Mouse (Mus musculus) cerebellum, adult 11-12 months (tissue): Measurements from ENCODE around the gene Prkcg.

Source experiments
- DNase-seq: peaks from one replicate; pipeline ENCODE4 v3.0.0; 2022

The Prkcg gene

DNA sequence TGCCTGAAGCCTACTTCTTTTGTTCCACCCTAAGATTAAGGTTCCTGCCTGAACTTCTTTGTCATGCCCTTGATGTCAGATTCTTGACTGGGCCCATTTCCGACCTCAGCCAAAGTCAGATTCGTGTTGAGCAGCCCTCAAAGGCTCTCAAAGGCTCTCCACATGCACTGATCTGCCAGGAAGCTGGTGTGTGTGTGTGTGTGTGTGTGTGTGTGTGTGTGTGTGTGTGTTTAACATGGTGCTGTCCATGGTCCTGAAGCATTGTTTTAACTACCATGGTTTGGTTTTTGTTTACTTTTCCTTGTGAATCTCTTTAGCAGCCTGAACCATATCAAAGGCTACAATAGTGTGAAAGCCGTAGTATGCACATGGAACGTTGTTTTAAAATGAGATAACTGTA is 39.0 kb downstream of the Prkcg start:
- DNase-seq = no peak

DNA sequence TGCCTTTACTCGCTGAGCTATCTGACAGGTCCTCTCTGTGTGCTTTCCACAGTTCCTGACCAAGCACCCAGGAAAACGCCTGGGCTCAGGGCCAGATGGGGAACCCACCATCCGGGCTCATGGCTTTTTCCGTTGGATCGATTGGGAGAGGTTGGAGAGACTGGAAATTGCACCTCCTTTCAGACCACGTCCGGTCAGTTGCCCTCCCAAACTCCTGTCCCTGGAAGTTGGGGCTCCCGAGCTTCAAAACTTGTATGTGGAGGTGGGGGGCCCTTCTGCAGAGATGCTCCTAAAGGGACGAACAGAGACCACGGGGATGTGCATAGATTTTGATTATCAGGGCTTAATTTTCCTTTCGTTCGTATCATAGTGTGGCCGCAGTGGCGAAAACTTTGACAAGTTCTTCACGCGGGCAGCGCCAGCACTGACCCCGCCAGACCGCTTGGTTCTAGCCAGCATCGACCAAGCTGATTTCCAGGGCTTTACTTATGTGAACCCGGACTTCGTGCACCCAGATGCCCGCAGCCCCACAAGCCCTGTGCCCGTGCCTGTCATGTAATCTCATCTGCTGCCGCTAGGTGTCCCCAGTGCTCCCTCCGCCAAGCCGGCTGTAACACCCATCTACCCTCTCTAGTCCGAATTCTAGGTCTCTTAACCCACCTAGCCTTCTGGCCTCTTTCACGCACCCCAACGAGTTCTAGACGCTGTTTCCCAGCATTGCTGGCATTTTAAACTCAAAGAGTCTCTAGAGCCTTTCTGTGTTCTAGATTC is 41.0 kb downstream of the Prkcg start:
- peak; percentile 82 for DNase-seq

DNA sequence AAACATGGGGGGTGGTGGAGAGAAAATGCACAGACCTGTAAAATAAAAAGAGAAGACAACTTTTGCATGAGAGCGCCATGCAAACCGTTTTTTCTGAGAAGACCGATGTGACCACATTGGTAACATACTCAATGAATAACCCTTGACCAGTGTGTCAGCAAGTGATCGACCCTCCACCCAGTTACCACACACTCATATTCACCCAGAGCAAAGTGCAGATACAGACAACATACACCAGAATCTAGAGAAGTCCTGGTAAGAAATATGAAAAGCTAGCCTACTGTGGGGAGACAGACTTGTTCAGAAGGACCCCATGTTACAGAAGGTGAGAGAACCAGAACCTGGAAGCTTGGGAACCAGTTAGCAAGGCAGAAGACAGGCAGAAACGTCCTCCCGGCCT is 42.2 kb downstream of the Prkcg start:
- DNase-seq = no peak

DNA sequence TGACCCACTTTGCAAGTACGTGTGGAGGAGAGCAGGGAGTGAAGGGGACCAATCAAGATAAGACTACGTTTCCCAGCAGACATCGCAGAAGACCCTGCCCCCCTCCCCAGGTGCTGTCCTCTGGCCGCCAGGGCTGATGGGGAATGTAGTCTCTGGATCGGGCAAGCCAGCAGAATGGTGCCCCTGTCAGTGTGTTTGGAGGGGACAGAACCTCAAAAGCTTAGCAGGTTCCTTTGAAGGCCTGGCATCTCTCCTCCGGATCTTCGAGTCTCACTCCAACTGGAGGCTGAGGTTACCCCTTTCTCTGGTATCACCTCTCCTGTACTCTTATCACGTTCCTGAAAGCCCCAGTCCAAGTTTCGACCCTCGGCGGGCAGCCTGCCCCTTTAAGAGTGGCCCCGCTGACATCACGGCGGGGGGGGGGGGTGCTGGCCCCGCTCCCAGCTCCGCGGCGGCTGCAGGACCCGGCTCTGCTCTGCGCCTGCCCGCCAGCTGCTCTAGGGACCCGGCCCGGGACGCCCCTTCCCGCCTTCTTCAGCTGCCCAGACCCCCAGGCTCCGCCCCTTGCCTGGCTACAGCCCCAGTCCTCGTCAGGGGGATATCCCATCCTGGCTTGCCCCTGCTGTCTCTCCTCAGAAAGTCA is 42.7 kb downstream of the Prkcg start:
- DNase-seq = peak; percentile 89

DNA sequence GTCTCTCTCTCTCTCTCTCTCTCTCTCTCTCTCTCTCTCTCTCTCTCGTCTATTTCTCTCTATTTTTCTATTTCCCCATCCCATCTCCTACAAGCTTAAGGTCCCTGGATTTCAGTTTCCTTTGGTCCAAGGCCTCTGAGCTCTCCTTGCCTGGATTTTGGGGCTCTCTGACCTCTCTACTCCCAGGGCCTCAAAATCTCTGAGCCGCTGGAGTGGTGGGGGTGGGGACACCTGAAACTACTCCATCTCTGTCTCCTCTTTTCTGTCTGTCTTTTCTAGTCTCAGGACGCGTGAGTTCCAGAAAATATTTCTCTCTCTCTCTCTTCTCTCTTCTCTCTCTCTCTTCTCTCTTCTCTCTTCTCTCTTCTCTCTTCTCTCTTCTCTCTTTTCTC is 43.2 kb downstream of the Prkcg start:
- DNase-seq = no peak

DNA sequence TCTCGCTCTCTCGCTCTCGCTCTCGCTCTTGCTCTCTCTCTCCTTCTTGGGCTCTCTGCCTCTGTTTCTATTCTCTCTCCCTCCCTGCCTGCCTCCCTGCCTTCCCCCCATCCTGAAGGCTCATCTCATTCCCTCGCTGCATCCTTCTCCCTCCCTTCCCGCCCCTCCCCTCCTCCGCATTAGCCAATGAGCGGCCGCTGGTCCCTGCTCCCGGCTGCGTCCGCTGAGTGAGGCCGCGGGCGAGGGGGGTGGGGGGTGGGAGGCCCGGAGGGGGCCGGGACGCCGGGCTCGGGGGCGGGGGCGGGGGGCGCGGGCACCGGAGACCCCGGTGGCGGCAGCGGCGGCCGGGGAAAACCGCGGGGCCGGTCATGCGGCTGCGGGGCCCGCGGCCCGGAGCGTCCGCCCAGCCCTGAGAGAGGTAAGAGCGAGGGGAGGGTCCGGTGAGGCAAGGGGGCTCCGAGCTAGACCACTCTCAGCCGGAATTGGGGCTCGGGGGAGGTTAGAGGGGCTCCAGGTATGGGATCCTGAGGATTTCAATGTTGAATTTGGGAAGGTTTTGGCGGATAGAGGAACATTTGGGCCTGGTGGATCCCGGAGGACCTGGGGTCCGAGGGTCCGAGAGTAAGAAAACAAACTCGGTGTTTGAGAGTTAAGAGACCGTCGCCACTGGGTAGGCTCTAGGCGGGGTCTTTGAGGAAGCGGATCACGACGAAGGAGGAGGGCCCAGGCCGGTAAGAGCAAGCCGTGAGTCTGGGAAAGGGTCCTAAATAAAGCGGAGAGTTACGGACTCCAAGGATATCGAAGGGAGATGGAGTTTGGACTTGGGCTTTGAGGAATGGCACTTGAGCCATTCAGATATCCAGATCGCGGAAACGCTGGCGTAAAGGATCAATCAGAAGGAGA is 43.9 kb downstream of the Prkcg start, which contains the start of gene Cacng7:
Gene Cacng7 (plus strand): TSS at position 337 of the 903 bp plus-strand sequence.
- peak; percentile 78 for DNase-seq

DNA sequence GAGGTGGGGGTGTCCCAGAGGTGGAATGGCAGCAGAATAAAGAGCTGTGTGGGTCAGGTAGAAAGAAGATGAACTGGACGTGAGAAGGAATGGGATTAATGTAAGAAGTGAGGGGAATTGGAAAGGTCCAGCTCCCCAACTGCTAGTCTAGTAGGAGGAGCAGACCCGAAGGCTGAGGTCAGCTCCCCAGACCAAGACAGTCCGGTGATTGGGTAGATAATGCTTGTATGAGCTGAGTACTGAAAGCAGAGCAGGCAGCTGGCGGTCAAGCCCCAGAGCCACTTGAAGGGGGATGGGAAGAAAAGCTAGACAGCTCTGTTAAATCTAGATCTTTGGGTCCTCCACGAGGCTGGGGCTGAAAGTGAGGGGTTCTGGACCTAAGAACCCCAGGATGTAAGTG is 44.6 kb downstream of the Prkcg start:
- DNase-seq = peak; percentile 60

DNA sequence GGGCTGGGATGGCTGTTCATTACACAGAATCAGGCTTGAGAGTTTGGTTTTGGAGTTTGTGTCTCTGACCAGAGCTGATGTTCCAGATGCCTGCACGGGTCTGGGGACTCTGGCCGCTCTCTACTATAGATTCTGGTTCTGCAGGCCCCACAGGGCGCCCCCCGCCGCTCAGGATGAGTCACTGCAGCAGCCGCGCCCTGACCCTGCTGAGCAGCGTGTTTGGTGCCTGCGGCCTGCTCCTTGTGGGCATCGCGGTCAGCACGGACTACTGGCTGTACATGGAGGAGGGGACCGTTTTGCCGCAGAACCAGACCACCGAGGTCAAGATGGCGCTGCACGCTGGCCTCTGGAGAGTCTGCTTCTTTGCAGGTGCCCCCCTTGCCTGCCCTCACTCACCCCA is 47.4 kb downstream of the Prkcg start:
- peak; percentile 31 for DNase-seq

DNA sequence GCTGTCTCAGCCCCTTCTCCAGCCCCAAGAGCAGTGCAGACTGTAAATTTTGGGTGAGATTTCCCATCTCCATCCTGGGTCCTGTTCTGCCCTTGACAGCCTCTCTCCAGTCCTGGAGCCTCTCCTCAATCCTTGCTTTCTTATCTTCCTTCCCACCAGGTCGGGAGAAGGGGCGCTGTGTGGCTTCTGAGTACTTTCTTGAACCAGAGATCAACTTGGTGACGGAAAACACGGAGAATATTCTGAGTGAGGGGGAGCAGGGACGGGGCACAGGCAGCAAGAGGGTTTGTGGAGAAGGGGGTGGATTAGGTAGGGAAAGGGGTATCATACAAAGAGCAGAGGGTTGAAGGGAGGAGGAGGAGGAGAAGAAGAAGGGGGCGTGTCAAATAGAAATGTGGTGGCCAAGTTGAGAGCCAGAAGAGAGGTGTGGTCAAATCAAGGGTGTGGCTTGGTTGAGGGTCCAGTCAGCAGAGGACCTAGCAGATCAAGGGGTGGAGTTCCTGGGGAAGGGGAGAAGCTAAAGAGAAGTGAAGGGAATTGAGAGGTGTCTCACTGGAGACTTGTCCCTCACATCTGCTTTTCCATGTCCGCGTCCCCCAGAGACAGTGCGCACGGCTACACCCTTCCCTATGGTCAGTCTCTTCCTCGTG is 49.4 kb downstream of the Prkcg start:
- no peak for DNase-seq

DNA sequence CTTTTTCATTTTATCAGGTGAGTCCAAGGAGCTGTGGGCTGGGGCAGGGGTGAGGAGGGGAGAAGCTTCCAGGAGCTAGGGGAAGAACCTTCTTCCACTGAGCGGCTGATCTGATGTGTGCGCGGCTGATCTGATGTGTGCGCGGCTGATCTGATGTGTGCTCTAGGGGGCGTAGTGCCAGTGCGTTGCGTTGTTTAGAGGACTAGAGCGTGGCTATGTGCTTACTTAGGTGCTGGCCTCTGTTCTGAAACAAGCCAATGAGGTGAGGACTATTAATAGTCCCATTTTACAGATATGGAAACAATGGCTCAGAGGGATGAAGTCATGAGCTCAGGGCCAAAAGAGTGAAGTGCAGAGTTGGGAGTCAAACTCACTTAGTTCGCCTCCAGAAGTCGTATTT is 50.0 kb downstream of the Prkcg start:
- DNase-seq = no peak

DNA sequence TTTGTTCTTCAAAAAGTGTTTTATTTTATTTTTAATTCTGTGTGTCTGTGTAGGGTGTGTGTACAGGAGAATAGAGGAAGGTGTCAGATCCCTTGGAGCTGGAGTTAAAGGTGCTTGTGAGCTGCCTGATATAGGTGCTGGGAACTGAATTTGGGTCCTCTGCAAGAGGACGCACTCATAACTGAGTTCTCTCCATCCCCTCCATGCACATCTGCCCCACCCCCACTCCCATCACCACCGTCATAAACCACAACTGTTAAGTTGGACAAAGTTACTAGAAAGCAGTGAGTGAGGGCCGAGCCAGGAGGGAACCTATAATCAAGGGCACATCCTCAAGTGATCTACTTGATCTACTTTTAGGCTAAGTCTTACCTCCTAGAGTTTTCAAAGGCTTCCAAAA is 54.9 kb downstream of the Prkcg start:
- DNase-seq = no peak

DNA sequence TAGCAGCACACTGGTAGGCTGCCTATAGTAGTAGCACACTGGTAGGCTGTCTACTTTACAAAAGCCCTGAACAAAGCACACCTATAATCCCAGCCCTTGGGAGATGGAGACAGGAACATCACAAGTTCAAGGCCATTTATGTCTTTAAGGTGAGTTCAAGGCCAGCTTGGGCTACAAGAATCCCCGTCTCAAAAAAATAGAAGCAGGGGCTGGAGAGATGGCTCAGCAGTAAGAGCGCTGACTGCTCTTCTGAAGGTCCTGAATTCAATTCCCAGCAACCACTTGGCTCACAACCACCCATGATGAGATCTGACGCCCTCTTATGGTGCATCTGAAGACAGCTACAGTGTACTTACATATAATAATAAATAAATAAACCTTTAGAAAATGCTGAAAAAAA is 56.3 kb downstream of the Prkcg start:
- DNase-seq = no peak

DNA sequence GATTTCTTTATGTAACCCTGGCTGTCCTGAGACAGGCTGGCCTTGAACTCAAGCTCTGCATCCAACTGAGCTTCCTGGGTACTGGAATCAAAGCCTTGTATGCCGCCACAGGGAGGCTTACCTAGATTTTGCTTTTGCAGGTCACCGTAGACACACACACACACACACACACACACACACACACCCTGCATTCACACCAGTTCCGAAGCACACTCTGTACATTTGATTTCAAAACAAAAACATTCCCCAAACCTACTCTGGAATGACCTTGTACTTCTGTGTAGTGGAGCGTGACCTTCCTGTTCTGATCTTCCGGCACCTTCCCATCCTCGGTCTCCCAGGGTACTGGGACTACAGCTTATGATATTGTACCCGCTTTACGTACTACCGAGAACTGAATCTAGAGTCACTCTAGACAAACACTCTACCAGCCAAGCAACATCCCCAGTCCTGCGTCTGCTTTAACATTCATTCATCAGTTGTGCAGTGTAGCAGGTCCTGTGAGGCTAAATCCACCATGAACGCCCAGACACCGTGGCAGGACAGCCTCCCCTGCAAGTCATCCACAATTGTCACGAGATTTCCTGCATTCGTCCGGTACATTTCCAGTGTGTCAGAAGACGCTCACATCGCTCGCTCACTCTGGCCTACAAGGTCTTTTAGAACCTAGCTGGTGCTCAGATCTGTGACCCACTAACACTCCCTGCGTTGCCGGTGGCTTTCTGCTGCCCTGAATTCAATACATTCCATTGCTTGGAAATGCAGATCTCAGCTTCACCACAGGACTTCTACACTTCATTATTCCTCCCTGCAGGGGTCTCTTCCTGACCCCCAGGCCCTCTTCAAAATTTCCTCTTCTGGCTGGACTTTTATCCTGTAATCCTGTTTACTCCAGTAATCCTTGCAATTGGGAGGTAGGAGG is 58.6 kb downstream of the Prkcg start:
- no peak for DNase-seq

DNA sequence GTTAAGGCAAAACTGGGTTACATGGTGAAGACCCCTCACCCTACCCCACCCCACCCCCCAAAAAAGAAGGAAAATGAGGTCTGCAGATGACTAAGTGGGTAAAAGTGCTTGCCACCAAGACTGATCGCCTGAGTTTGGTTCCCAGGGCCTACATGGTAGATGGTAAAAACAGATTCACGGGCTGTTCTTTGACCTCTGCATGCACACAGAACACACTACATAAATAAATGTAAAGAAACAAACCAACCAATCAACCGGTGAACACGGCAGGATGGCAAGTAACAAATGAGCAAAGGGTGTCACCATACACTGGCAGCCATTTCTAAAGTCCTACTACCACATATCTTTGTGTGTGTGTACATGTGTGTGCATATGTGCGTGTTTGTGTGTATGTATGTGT is 59.3 kb downstream of the Prkcg start:
- DNase-seq = no peak

DNA sequence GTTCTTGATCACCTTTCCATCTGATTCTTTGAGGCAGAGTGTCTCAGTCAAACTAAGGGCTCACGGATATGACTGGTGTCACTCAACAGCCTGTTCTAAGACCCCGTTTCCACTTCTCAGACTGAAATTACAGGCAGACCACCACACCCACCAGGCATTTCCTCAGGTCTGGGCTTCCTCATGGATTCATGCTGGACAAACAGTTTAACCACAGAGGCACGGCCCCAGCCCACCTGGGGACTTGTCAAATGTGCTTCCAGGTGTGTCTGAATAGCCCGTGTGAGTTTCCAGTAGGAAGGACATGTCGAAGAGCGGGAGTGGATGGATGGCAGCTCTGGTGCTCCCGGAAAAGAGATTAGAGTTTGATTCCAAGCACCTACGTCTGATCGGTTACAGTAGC is 60.8 kb downstream of the Prkcg start:
- no peak for DNase-seq

DNA sequence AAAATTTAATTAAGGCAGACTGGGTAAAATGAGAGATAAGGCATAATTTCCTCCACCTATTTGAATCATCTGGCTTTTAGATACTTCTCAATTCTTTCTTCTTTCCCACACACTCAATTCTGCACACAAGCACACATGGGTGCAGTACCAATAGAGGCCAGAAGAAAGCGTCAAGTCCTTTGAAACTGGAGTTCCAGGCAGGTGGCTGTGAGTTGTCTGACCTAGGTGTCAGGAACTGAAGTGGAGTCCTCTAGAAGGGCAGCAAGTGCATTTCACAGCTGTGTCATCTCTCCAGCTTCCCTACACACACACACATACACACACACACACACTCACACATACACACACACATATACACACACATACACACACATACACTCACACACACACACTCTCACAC is 62.6 kb downstream of the Prkcg start:
- DNase-seq = no peak

DNA sequence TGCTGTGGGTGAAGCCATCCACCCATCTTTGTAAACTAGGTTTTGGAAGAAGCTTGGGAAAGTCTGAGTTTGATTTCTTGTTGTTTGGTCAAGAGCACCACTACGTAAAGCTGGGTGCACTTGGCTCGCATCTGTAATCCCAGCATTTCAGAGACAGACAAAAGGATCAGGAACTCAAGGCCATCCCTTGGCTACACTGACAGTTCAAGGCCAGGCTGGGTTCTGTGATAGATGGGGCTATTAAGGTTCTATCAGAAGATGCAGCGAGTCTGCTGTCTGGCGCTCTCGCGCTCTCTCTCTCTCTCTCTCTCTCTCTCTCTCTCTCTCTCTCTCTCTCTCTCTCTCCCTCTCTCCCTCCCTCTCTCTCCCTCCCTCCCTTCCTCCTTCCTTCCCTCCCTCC is 65.9 kb downstream of the Prkcg start:
- DNase-seq = no peak

DNA sequence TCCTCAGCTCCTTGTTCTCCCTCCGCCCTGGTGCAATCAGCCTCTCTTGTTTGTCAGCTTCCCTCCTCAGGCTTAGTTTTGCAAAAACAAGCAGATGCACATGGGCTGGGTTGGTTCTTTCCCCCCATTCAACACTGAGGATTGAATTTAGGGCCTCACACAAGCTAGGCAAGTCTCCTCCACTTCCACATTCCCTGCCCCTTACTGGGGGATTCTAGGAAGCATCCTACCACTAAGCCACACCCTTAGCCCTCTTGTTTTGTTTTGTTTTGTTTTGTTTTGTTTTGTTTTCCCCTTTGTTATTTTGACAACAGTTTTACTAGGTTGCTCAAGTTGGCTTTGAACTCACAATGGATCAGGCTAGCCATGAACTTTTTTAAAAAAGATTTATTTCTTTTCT is 71.7 kb downstream of the Prkcg start:
- DNase-seq = no peak

DNA sequence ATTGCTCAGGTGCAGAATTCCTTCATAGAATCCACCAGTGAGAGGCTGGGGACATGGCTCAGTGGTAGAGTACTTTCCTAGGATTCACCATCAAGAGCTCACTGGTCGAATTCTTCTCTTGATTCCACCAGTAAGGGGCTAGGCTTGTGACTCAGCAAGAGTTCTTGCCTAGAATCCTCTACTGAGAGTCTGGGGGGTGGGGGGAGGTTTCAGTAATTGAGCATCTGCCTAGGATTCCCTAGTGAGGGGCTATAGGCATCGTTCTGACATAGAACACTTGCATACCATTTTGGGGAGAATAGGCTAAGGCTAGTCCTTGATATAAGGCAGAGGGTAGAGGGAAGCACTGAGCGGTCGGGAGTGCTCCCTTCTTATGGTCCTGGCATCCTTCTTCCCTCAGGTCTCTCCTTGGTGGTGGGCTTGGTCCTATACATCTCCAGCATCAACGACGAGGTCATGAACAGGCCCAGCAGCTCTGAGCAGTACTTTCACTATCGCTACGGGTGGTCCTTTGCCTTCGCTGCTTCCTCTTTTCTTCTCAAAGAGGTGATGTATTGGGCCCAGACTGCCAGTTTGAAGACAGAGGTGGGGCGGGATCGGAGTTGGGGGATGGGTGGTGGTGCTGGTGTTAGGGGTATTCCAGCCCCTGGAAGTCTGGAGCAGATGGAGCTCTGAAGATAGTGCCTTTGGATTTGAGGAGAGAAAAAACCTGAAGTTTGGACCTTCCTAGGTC is 76.7 kb downstream of the Prkcg start:
- no peak for DNase-seq

DNA sequence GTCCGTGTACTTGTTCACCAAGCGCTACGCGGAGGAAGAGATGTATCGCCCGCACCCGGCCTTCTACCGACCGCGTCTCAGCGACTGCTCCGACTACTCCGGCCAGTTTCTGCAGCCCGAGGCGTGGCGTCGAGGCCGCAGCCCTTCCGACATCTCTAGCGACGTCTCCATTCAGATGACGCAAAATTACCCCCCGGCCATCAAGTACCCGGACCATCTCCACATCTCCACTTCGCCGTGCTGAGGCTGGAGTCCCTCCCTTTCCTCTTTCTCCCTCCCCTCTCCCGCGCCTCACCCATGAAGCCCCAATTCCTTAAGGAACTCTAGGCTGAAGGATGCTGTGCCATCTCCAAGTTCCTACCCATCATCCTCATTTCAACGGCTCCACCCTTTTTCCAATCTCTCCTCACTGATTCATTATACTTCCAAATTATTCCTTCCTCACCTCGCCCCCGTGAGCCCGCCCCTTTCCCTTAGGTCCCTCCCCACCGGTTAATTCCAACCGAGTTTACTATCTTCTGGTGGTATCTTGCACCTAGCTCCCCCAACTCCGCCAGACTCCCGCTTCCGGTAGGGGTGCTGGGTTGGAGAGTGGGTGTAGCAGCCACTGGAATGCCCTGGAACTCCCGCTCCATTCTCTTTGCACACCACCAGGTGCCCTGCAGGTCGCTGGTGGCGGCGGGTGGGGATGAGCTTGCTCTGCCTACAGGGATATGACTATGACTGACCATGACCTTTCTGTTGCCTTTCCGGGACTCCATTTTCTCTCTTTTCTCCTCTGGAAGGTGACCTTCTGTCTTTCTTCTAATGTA is 77.9 kb downstream of the Prkcg start:
- no peak for DNase-seq
